Mouse (Mus musculus) kidney, postnatal 0 days (tissue): ENCODE results near the gene Nfic. TPM values are rescaled to one million over a fixed set of nuclear protein-coding genes. Genes with fewer than 3 reads are reported as not detected.

Experiments used
- ATAC-seq: fragments of 200-750 bp; cut with Nextera tagmentation; replicated peaks from 2 replicates; pipeline ENCODE4 v1.8.0; 2017; ENCODE audit warnings: low read depth, moderate number of reproducible peaks, moderate TSS enrichment, moderate library complexity; ENCODE audit not compliant: low FRiP score
- DNase-seq: peaks from one replicate; pipeline ENCODE4 v3.0.0-alpha.2; 2016; ENCODE audit warnings: low spot score
- H3K27ac ChIP-seq: fragments of 300-500 bp; sonication (generic); 2 replicates; pipeline ENCODE4 v1.5.1; 2014; ENCODE audit warnings: mild to moderate bottlenecking
- H3K27me3 ChIP-seq: fragments of 300-500 bp; sonication (generic); 2 replicates; pipeline ENCODE4 v1.6.1; 2014; ENCODE audit warnings: low read length, mixed read lengths; ENCODE audit not compliant: insufficient read depth
- H3K36me3 ChIP-seq: fragments of 300-500 bp; sonication (generic); 2 replicates; pipeline ENCODE4 v1.6.1; 2014; ENCODE audit warnings: low read length, mixed read lengths; ENCODE audit not compliant: insufficient read depth
- H3K4me1 ChIP-seq: fragments of 300-500 bp; sonication (generic); replicated peaks from 2 replicates; pipeline ENCODE4 v1.6.1; 2014; ENCODE audit warnings: antibody characterized with exemption, low read length, mixed read lengths; ENCODE audit not compliant: insufficient read depth
- H3K4me2 ChIP-seq: fragments of 300-500 bp; sonication (generic); 2 replicates; pipeline ENCODE4 v1.6.1; 2014; ENCODE audit warnings: mild to moderate bottlenecking, low read length, moderate library complexity, mixed read lengths
- H3K4me3 ChIP-seq: fragments of 300-500 bp; sonication (generic); replicated peaks from 2 replicates; pipeline ENCODE4 v1.5.1; 2014; ENCODE audit warnings: low read depth, low read length
- H3K9ac ChIP-seq: fragments of 300-500 bp; sonication (generic); 2 replicates; pipeline ENCODE4 v1.6.1; 2014; ENCODE audit warnings: low read depth, low read length
- H3K9me3 ChIP-seq: fragments of 300-500 bp; sonication (generic); replicated peaks from 2 replicates; pipeline ENCODE4 v1.6.1; 2016; ENCODE audit warnings: low read length, inconsistent platforms, mixed read lengths
- CTCF ChIP-seq: IDR thresholded peaks from 2 replicates; pipeline ENCODE4 v1.5.1; 2016; ENCODE audit warnings: antibody characterized with exemption, low read depth, mild to moderate bottlenecking, moderate library complexity
- WGBS: fragments of 180-500 bp; shearing (Covaris S2); extraction: QIAGEN DNeasy Blood & Tissue Kit; methylation state at CpG from one replicate; pipeline ENCODE4 v1.1.7; 2014; 5-methylcytosine and 5-hydroxymethylcytosine counted together
- polyA plus RNA-seq: library from polyadenylated mRNA; unstranded; fragments of >200 nt; fragmentation: Nextera tagmentation; extraction: Ambion mirVana; gene quantifications from 2 replicates; pipeline ENCODE4 v1.2.1, GENCODE M21; 2015

Nfic gene
- polyA plus RNA-seq, 1 experiment from 2014 or later: 62.3 TPM

DNA sequence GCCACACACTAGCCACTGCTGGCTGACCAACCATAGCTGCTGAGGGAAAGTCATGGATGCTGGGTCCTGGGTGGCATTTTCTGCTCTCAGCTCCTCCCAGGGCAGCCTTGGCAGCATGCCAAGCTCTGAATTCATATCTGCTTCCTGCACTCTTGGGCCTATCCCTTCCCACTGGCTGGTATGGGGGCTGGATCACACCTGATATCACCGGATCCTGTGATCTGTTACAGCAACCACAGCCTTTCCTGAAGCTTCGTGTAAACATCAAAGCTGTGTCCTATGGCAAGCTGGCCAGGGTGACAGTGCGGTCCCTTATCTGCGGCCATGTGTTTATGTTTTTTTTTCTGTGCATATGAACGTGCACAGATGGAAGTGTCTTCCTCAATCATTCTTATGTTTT is 73.4 kb downstream of the Nfic start:
- no peak for ATAC-seq
- Histone ChIP-seq H3K4me2 (no peak overlapping the region), H3K9ac (no peak overlapping the region), H3K4me3 (no peak overlapping the region), H3K9me3 (no peaks in the 10 kb centered on the region), H3K36me3 (0 out of 2 replicates have a peak, but pooled peaks cover 9% of the 10 kb centered on the region), H3K4me1 (peaks cover 16% of the 10 kb centered on the region), H3K27ac (0 out of 2 replicates have a peak overlapping the region, but pooled peaks have one; percentile 25), H3K27me3 (no peaks in the 10 kb centered on the region)
- WGBS: 66% methylated on average over 5 of the region's 5 CpGs
- DNase-seq: no peak
- TF ChIP-seq CTCF: no peak

- WGBS: 88% methylated on average over 6 of the region's 6 CpGs
- no peak overlapping the region for H3K9ac ChIP-seq
- H3K4me3 ChIP-seq: no peak overlapping the region
- no peaks in the 10 kb centered on the region for H3K9me3 ChIP-seq
- no peak for DNase-seq
- ATAC-seq: no peak
- H3K27me3 ChIP-seq: no peaks in the 10 kb centered on the region
- 0 out of 2 replicates have a peak, but pooled peaks cover 4% of the 10 kb centered on the region for H3K36me3 ChIP-seq
- H3K27ac ChIP-seq: no peak overlapping the region
- H3K4me1 ChIP-seq: peaks cover 13% of the 10 kb centered on the region
- TF ChIP-seq CTCF: no peak
- no peak overlapping the region for H3K4me2 ChIP-seq
These were observed 75.5 kb downstream of the Nfic start for GRCm38 (mm10) chr10:81379809-81380378.

- WGBS: 55% methylated on average over 3 of the region's 3 CpGs
- peaks cover 4% of the 10 kb centered on the region; the same call in 1 of the 2 replicates for H3K36me3 ChIP-seq
- DNase-seq (no peak), ATAC-seq (no peak)
- peak overlapping the region; percentile 64 for H3K4me2 ChIP-seq
- peak overlapping the region; percentile 77 for H3K4me3 ChIP-seq
- TF ChIP-seq CTCF: no peak
- H3K9me3 ChIP-seq: no peaks in the 10 kb centered on the region
- peaks cover 12% of the 10 kb centered on the region for H3K4me1 ChIP-seq
- no peaks in the 10 kb centered on the region for H3K27me3 ChIP-seq
- peak overlapping the region; percentile 40; the same call in 1 of the 2 replicates for H3K9ac ChIP-seq
- 0 out of 2 replicates have a peak overlapping the region, but pooled peaks have one; percentile 54 for H3K27ac ChIP-seq
These were observed 76.3 kb downstream of the Nfic start for GRCm38 (mm10) chr10:81379183-81379553.

DNA sequence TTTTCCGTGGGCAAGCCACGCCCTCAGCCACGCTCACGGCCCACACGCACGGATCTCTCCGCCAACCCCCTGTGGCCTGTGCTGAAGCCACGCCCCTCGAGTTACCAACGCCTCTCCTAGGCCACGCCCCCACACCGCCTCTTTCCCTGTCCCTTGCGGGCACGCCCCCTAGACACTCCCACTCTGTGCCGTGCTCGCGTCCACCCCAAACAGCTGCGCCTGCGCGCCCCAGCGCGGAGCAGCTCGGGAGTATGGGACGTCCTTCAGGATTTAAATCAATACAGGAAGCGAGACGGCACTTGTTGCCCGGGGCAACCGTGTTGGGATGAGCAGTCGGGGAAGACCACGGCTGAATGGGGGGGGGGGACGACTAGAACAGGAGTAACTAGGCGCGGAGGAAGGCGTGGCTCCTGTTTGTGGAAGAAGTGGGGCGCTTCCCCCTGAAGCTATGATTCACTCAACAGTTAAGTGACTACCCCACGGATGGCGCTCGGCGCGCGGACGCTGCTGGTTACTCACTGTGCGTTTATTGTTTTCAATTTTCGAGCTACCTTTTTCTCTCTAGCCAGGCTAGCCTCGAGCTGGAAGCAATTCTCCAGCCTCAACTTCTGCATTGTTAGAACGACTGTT is 76.8 kb downstream of the Nfic start:
- Histone ChIP-seq H3K27me3 (no peaks in the 10 kb centered on the region), H3K9ac (peak overlapping the region; percentile 40; the same call in 1 of the 2 replicates), H3K4me1 (peaks cover 12% of the 10 kb centered on the region), H3K36me3 (peaks cover 7% of the 10 kb centered on the region; the same call in 1 of the 2 replicates), H3K9me3 (no peaks in the 10 kb centered on the region), H3K4me3 (peak overlapping the region; percentile 77), H3K27ac (0 out of 2 replicates have a peak overlapping the region, but pooled peaks have one; percentile 54), H3K4me2 (peak overlapping the region; percentile 64)
- DNase-seq (peak; percentile 100), ATAC-seq (peak; percentile 96)
- TF ChIP-seq CTCF: peak; percentile 39; the same call in 1 of the 2 replicates
- WGBS: under 1% methylated on average over 46 of the region's 46 CpGs

DNA sequence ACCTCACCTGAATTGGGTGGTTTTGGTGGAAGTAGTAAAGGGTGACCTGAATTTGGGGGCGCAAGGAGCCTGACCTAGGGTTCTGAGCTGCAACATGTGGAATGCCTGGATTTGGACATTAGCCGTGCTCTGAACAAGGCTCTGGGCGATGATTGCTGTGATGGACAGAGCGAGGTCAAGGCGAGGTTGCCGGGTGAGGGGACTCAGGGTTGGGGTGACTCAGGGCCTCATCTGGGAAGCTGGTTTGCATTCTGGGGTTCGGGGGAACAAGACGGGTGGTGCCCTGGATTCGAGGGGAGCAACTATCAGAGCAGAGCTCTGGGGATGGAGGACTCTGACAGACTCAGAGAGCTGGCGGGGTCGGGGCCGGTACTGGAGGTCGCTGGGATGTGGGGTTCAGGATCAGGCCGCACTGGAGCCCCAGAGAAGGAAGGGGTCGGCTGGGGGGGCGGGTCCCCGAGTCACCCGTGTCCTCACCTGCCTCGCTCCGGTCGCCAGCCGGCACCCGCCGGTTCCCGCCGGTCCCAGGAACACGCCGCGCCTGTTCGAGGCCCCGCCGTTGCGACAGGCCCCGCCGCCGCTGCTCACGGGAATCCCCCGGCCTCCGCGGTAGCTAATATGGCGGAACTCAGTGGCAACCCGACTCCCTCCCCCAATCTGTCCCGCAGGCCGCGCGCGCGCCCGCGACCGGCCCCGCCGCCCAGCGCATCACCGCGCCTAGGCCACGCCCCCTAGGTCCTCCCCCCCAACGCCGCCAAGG is 77.5 kb downstream of the Nfic start, which contains the start of gene Fzr1:
Fzr1 (minus strand) TSS at position 724 of the 760 bp plus-strand sequence.
- DNase-seq: no peak

DNA sequence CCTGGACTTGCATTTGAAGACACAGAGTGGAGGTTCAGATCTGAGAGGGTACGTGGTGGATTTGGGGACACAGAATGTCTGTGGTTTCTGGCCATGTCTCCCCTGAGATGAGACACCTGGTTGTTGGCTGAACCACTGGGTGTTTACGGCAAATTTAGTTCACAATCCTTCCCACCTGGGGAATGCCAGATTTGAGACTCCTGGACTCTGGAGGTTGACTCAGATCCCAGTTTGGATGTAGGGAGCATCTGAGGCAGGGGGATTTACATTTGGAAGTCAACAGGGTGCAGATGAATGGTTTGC is 78.1 kb downstream of the Nfic start:
- H3K9me3 ChIP-seq: no peaks in the 10 kb centered on the region
- H3K4me2 ChIP-seq: peak overlapping the region; percentile 82
- DNase-seq: no peak
- H3K4me3 ChIP-seq: peak overlapping the region; percentile 77
- ATAC-seq: no peak
- H3K27ac ChIP-seq: peak overlapping the region; percentile 65; the same call in 1 of the 2 replicates
- WGBS: 27% methylated on average over 2 of the region's 2 CpGs
- no peaks in the 10 kb centered on the region for H3K27me3 ChIP-seq
- peaks cover 12% of the 10 kb centered on the region for H3K4me1 ChIP-seq
- H3K9ac ChIP-seq: peak overlapping the region; percentile 82
- TF ChIP-seq CTCF: no peak
- peaks cover 18% of the 10 kb centered on the region; the same call in 1 of the 2 replicates for H3K36me3 ChIP-seq

More for the DNA sequence above, 77.5 kb downstream of the Nfic start, which contains the start of gene Fzr1:
- 2% methylated on average over 56 of the region's 59 CpGs for WGBS
- H3K27me3 ChIP-seq: no peaks in the 10 kb centered on the region
- ATAC-seq: peak; percentile 66; the same call in 1 of the 2 replicates
- H3K4me3 ChIP-seq: peak within 1 kb of the TSS; percentile 77
- no peaks in the 10 kb centered on the region for H3K9me3 ChIP-seq
- peak within 1 kb of the TSS; percentile 82 for H3K9ac ChIP-seq
- H3K36me3 ChIP-seq: peaks cover 14% of the 10 kb centered on the region; the same call in 1 of the 2 replicates
- peak within 1 kb of the TSS; percentile 65 for H3K27ac ChIP-seq
- peaks cover 12% of the 10 kb centered on the region for H3K4me1 ChIP-seq
- peak within 1 kb of the TSS; percentile 82 for H3K4me2 ChIP-seq
- TF ChIP-seq CTCF: no peak
